Mouse (Mus musculus) adrenal gland, postnatal 25 days (tissue): ENCODE results near the gene Fabp7. TPM values are rescaled to one million over a fixed set of nuclear protein-coding genes. Genes with fewer than 3 reads are reported as not detected.

Experiments used
- DNase-seq: peaks from one replicate; pipeline ENCODE4 v3.0.0; 2021; ENCODE audit warnings: mixed read lengths
- total RNA-seq: library from RNA; stranded (reverse); gene quantifications from 2 replicates; pipeline ENCODE4 v1.2.3, GENCODE M21; 2021

Gene Fabp7
- total RNA-seq, 1 experiment from 2014 or later: 0.97 TPM

DNA sequence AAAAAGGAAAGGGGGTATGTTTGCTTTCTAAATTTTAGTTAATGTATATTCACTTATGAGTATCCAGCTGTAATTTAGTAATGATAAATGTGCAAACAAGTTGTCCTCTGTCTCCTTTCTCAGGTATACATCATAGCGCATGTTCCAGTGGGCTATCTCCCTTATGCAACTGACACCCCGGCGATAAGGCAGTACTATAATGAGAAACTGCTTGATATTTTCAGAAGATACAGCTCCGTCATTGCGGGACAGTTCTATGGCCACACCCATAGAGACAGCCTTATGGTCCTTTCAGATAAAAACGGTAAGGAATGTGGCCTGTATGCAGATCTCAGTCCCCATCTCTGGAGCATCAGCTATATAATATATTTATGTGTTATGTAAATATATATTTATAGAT lies 23.1 kb downstream of the Fabp7 start:
- no peak for DNase-seq

DNA sequence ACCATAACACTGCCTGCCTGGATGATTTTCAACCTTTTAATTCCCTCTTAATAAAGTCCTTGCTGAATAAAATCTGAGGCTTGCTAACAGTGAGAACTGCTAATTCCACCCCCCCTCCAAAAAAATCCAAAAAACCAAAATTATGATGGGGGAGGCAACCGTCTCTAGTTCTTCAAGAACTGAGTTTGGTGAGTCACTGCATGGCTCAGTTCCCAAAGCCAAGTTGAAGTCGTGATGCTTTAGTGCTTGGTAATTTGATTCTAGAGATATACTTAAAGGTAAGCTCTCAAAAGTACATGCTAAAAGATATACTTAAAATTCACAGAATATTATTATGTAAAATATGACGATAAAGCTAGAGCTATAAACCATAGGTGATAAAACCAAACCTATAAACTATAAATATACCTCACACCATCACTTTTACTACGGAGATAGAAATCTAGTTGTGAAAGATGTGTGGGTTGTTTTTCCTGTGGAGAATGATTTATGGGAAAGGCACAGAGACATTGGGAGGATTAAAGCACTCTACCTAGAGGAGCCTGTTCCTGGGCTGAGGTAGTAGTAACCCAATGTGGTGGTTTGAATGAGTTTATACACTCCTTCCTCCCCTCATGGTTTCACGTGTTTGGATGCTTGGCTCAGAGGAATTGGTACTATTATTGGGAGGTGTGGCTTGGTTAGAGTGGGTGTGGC lies 27.6 kb downstream of the Fabp7 start:
- no peak for DNase-seq

DNA sequence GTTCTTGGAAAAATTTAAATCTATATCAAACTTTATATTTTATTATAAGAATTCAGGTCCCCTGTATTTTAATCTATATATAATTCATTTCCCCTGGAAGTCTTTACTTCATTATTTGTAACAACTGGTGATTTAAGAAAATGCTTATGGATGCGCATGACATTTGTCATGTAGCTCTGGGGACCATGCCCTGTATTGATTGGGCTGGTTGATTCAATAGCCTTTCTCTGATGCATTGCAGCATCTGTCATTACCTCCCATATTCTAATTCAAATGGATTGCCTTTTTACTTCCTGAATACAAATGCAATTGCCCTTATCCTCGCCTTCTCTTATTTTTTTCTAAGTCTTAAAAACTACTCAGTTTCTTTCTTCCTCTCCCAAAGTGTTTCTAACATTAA lies 29.6 kb downstream of the Fabp7 start:
- DNase-seq: no peak

DNA sequence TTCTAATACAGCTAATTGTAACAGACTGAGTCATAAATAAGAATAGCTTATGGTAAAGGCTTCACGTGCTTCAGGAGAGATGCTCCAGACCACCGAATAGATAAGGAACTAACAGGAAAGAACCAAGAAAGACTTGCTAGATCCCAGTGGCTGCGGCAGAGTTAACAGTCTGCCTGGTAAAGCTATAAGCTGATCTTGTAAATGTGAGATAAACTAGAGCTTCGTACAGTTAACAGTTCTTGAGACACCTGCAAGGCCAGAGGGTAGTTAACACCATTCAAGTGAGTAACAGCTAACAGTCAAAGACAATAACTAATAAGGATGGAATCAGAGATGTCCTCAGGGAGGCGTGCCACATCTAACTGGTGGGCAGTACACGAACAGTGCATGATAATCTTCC lies 31.2 kb downstream of the Fabp7 start:
- DNase-seq: no peak

DNA sequence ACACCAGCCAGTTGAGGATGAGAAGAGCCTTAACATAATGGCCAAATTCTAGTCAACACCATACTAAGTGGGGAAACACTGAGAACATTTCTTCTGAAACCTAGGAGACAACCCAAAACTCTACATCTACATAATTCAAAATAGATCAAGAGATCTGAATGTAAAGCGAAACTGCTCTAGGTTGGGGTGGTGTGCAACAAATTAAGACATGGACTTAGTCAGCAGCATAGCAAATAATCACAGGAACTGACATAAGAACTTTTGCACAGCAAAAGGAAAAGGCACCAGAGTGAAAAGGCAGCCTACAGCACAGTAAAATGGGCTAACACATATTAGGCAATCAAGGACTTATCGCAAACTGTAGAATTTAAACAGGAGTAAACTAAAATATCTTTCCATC lies 34.5 kb downstream of the Fabp7 start:
- no peak for DNase-seq

DNA sequence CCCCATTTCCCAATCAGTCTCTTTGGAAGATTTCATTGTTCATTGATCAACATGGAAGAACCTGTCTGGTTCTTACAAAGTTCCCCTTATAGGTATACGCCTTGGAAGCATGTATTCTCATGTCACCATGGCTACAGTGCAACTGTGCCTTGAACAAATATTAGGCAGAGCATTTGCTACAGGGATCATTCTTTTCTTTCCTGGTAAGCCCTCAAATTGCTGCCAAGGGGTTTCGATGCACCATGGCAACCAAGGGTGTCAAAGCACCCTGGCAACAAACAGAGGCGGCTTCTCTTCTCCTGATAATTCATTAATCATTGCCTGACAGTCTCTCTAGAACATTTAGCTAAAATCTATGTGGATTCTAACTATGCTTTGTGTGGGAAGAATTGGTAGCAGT lies 37.8 kb downstream of the Fabp7 start:
- DNase-seq: no peak

DNA sequence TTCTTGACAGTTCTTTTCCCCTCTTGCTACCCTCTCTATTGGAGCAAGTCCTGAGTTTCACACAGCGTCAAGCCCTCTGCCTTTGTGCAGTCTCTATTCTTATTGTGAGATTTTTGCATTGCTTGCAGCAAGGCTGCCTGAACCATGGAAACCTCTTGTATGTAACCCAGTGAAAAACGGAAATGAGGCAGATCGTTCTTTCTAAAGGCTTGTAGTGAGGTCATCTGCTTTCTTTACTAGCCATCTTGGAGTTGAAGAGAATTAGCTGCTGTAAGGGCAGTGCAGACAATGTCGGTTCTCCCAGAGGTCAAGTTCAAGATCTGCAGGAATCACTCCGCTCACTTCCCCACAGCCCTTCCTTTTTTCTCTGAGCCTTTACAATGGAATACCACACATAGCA lies 44.0 kb downstream of the Fabp7 start:
- no peak for DNase-seq

DNA sequence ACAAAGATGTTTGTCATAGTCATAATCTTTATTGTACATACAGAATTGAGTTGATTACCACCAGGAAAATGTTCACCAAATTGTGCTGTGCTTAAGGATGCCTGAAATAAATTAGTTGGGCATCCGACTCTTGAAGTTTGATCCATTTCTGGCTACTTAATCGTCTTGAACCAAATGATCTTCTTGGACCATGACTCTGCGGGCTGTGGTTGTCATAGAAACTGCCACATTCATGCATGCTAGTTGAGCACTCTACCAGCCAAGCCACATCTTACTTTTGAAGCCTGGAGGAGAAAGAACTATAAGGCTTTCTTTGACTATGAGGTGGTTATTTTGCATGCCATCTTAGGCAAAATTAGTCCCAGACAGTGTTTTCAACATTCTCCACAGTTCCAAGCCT lies 44.9 kb downstream of the Fabp7 start:
- DNase-seq: no peak

DNA sequence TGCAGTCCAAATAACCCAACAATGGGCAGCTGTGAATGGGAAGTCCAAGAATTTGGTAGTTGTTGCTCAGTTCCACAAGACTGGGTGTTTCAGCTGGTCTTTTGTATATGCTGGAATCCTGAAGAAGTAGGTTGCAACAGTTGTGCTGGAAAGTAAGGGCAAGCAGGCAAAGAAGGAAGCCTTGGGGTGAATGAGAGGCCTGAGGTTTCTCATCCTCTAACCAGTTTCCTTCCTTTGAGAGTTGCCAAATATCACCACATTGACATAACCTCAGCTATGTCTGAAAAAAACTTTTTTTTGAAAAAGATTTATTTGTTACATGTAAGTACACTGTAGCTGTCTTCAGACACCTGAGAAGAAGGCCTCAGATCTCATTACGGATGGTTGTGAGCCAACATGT lies 50.4 kb downstream of the Fabp7 start:
- DNase-seq: no peak

DNA sequence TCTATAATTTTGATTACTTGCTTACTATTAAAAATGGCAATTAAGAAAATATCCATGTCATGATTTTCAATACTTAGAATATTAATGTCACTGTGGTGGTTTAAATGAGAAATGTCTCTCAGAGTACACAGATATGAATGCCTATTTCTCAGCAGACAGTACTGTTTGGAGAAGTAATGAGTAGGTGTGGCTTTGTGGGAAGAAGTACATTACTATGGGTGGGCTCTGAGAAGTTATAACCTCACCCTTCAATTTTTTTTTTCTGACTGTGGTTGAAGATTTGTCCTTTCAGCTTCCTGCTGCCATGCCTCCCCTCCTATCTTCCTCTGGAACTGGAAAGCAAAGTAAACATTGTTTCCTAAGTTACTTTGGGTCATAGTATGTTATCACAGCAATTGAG lies 51.3 kb downstream of the Fabp7 start:
- DNase-seq: no peak

Other genes starting within 250 kb of the Fabp7 start
- 0.67 and 0.76 TPM in 2 replicates for gene Pkib, start 152.9 kb upstream of the Fabp7 start, total RNA-seq
- gene Smpdl3a, start 9.5 kb downstream of the Fabp7 start, total RNA-seq: 36.0 and 38.7 TPM in 2 replicates